Mouse (Mus musculus) gastrocnemius, postnatal 10 days (tissue): ENCODE measurements around the gene Zfp526. TPM values are rescaled to one million over a fixed set of nuclear protein-coding genes. Genes with fewer than 3 reads are reported as not detected.
"Not testable (repeated sequence)": the region's sequence is repeated elsewhere in the genome, so short reads cannot be mapped to it uniquely, and the experiment has no call there.

Source experiments
- DNase-seq: peaks from one replicate; pipeline ENCODE4 v3.0.0; 2021; ENCODE audit warnings: mixed read lengths
- total RNA-seq, 2 experiments: library from RNA; stranded (reverse); gene quantifications; 2 replicates each; pipeline ENCODE4 v1.2.3; 2021

Zfp526 gene
- total RNA-seq, 2 experiments from 2014 or later, result 6.2 to 8.5 TPM

- DNase-seq, result no peak
Observed at GRCm38 (mm10) chr7:25240631-25241030, 19.4 kb downstream of the Zfp526 start.

- DNase-seq, result peak; percentile 30
Observed at GRCm38 (mm10) chr7:25241062-25241461, 19.8 kb downstream of the Zfp526 start.

GRCm38 (mm10) chr7:25243361-25243760 is 22.1 kb downstream of the Zfp526 start:
- DNase-seq, result no peak

DNA sequence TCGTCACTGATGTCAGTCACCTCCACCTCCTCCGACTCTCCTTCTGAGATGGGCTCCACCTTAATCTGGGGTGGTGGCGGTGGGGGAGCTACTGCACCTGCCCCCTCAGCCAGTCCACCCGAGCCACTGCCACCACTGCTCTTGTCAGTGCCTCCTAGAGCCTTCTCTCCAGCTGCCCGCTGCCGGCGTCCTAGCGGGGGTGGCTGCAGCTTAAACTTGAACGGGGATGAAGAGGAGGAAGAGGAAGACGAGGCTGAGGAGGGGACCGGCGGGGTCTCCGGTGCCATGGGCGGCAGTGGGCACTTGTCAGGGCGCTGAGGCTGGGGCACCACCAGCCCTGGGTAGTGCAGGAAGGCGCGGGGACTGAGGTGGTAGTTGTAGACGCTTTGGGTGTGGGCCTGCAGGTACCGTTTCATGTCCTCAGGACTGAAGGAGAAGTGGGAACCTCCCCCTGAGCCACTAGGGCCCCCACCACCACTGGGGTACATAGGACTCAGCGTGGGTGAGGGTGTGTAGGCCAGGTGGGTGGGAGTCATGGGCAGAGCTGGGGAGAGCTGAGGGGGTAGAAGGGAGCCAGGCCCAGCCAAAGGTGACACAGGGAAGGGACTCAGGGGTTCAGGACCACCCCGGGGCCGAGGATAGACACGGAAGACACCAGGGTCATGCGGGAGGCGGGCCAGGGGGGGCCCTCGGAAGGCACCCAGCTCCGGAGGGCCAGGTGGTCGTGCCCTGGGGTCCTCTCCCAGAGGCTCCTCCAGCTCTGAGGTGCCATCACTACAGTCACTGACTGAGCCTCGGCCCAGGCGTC is 23.5 kb downstream of the Zfp526 start:
- DNase-seq, result no peak

GRCm38 (mm10) chr7:25246079-25246758 is 25.0 kb downstream of the Zfp526 start:
- DNase-seq, result peak; percentile 58

DNA sequence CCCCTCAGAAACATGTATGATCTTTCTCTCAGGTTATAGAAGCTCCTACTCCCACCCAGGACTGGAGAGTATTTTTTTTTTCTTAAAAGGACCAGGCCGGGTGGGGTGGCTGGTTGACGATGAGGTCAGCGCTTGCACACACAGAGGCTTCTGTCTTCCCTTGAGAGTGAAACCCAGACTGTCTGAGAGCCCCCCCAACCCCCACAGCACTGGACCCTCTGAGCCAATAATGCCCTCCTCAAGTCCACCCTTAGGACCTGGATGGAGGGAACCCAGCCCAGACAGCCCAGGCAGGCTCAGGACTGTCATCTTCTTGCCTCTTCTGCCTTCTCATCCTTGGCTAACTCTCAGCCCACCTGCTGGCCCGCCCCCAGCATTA is 25.5 kb downstream of the Zfp526 start:
- no peak for DNase-seq

- no peak for DNase-seq
Observed at GRCm38 (mm10) chr7:25247498-25247897, 26.3 kb downstream of the Zfp526 start.

- no peak for DNase-seq
Observed at GRCm38 (mm10) chr7:25248018-25248647, 26.9 kb downstream of the Zfp526 start.

GRCm38 (mm10) chr7:25248846-25249313 is 27.7 kb downstream of the Zfp526 start:
- DNase-seq, result no peak

- DNase-seq, result peak; percentile 79
Observed at GRCm38 (mm10) chr7:25249314-25250140, 28.3 kb downstream of the Zfp526 start.

DNA sequence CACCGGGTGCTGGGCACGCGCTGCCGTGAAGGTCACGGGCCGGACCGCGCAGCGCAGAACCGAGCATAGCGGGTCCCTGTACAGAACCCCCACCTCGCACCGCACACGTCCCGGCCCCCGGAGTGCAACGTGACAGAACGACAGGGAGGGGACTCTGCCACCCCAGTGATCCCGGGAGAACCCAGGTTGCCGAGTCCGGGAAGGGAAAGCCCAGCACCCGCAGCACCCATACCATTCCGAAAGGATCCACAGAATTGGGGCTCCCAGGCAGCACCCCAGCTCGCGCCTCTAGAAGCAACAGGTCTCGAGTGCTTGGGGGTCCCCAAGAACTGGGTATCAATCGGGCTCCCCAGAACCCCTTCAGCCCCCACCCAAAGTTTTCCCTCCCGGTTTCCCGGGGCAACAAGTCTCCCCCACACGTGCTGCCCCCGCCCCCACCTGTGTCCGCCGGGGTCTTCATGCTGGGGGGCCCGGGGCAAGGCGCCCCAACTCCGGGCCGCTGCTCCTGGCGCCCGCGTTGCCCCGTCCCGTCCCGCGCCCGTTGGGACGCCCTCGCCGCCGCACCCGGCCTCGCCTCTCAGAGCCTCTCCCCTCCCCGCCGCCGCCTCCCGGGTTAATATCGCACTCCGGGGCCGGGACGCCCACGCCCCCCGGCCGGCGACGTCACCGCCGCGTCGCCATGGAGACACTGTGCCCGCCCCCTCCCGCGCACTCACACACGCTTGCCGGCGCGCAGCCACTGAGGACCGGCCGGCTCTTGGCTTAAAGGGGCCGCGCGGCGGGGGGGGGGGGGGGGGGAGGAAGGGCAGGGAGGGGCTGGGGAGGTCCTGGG is 29.1 kb downstream of the Zfp526 start, which contains the start of gene Erf:
Gene Erf (minus strand): TSS at position 621 of the 832 bp plus-strand sequence.
- DNase-seq, result peak; percentile 97

GRCm38 (mm10) chr7:25251071-25251791 is 30.0 kb downstream of the Zfp526 start:
- DNase-seq, result peak; percentile 70

GRCm38 (mm10) chr7:25251822-25252221 is 30.6 kb downstream of the Zfp526 start:
- DNase-seq, result no peak

GRCm38 (mm10) chr7:25261896-25262295 is 40.7 kb downstream of the Zfp526 start:
- no peak for DNase-seq

- no peak for DNase-seq
Observed at GRCm38 (mm10) chr7:25263968-25264870, 43.0 kb downstream of the Zfp526 start.

DNA sequence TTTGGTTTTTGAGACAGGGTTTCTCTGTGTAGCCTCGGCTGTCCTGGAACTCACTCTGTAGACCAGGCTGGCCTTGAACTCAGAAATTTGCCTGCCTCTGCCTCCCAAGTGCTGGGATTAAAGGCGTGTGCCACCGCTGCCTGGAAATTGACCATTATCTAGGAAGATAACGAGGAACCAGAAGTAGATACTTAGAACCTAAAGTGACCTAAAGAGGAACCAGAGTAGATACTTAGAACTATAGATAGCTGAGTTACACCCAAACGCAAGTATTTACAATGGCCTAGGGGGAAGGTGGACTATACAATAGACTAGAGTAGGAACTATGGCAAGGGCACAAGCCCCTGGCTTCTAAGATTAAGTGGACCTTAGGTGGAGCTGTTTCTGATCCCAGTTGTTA is 44.5 kb downstream of the Zfp526 start:
- DNase-seq, result not testable (repeated sequence)

DNA sequence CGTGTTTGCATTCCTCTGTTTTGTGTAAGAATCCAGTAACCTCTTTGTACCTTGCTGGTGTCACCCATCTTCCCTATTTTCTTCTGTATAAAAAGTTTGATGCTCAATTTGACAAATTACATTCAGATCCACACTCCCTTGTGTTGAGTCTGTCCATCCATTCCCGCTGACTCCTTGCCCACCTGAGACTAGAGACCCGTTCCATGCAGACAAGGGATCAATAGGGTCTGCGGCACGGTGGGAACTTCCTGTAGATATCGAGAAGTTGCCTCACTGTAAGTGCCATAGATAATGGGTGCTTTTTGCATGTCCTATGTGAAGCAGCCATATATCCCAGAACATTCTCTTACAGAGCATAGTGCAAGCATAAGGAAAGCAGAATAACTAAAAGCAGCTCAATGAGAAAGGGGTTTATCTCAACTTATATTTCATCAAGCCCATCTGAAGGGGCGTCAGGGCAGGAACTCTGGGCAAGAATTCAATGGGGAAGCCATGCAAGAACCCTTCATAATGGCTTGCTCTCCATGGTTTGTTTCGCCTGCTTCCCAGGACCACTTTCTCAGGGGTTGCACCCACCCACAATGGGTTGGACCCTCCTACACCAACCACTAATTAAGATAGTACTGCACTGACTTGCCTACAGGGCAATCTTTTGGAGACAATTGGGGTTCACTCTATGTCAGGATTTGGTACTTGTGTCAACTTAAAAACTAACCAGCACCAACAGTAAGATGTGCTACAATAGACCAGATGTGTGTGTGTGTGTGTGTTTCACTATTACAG is 45.1 kb downstream of the Zfp526 start:
- no peak for DNase-seq

GRCm38 (mm10) chr7:25267301-25267750 is 46.1 kb downstream of the Zfp526 start, which contains the start of gene Cic:
TSS of gene Cic (plus strand) at chr7:25267704.
- DNase-seq, result peak; percentile 93
